Mouse (Mus musculus) forebrain, embryonic 12.5 days (tissue): ENCODE results near the gene Gjb3. TPM values are rescaled to one million over a fixed set of nuclear protein-coding genes. Genes with fewer than 3 reads are reported as not detected.

Experiments used
- ATAC-seq: fragments of 200-750 bp; cut with Nextera tagmentation; 2 replicates; pipeline ENCODE4 v1.8.0; 2017; ENCODE audit warnings: moderate TSS enrichment; ENCODE audit not compliant: low FRiP score
- H3K27ac ChIP-seq: fragments of 300-500 bp; sonication (generic); 2 replicates; pipeline ENCODE4 v1.5.1; 2016; ENCODE audit warnings: mild to moderate bottlenecking
- H3K27me3 ChIP-seq: fragments of 300-500 bp; sonication (generic); 2 replicates; pipeline ENCODE4 v1.6.1; 2016; ENCODE audit warnings: mild to moderate bottlenecking
- H3K36me3 ChIP-seq: fragments of 300-500 bp; sonication (generic); replicated peaks from 2 replicates; pipeline ENCODE4 v1.6.1; 2016; ENCODE audit warnings: mild to moderate bottlenecking
- H3K4me1 ChIP-seq: fragments of 300-500 bp; sonication (generic); 2 replicates; pipeline ENCODE4 v1.6.1; 2016
- H3K4me2 ChIP-seq: fragments of 300-500 bp; sonication (generic); 2 replicates; pipeline ENCODE4 v1.6.1; 2016; ENCODE audit warnings: mild to moderate bottlenecking, moderate library complexity
- H3K4me3 ChIP-seq: fragments of 300-500 bp; sonication (generic); replicated peaks from 2 replicates; pipeline ENCODE4 v1.5.1; 2016; ENCODE audit warnings: mild to moderate bottlenecking
- H3K9ac ChIP-seq: fragments of 300-500 bp; sonication (generic); 2 replicates; pipeline ENCODE4 v1.6.1; 2016; ENCODE audit warnings: mild to moderate bottlenecking
- H3K9me3 ChIP-seq: fragments of 300-500 bp; sonication (generic); 2 replicates; pipeline ENCODE4 v1.6.1; 2016
- WGBS: fragments of 180-500 bp; shearing (Covaris S2); methylation state at CpG from one replicate; pipeline ENCODE4 v1.1.7; 2016; 5-methylcytosine and 5-hydroxymethylcytosine counted together
- polyA plus RNA-seq: library from polyadenylated mRNA; unstranded; fragments of >200 nt; fragmentation: Nextera tagmentation; extraction: Ambion mirVana; gene quantifications from 2 replicates; pipeline ENCODE4 v1.2.1, GENCODE M21; 2016

Gjb3 gene
- polyA plus RNA-seq, 1 experiment from 2014 or later: 0.50 TPM

DNA sequence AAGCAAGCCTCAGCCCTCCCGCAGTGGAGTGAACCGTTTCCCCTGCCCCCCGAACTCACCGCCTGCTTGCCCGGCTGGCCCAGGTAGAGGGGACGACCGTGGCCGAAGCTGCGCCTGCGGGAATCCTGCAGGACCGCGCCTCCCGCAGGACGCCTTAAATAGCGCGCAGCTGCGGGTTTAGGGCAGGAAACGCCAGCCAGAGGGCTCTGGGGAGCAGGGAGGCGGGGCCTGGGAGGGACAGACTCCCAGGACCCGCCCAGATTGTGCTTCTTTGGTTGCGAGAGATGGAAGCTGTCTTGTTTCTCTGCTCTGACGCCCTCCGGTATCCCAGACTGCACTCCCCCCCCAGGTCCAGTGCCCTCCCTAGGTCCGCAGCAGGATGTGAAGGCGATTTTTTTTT lies 16.8 kb downstream of the Gjb3 start, which contains the start of gene Gja4:
Gene Gja4 (minus strand): TSS at position 179 of the 400 bp plus-strand sequence.
- ATAC-seq: peak; percentile 80
- H3K27ac ChIP-seq: no peak within 1 kb of the TSS
- H3K36me3 ChIP-seq: no peaks in the 10 kb centered on the region
- H3K4me2 ChIP-seq: peak within 1 kb of the TSS; percentile 86
- peaks cover 44% of the 10 kb centered on the region for H3K27me3 ChIP-seq
- peaks cover 17% of the 10 kb centered on the region for H3K4me1 ChIP-seq
- H3K4me3 ChIP-seq: peak within 1 kb of the TSS; percentile 47
- WGBS: 1% methylated on average over 25 of the region's 25 CpGs
- peak within 1 kb of the TSS; percentile 50 for H3K9ac ChIP-seq
- H3K9me3 ChIP-seq: no peaks in the 10 kb centered on the region

DNA sequence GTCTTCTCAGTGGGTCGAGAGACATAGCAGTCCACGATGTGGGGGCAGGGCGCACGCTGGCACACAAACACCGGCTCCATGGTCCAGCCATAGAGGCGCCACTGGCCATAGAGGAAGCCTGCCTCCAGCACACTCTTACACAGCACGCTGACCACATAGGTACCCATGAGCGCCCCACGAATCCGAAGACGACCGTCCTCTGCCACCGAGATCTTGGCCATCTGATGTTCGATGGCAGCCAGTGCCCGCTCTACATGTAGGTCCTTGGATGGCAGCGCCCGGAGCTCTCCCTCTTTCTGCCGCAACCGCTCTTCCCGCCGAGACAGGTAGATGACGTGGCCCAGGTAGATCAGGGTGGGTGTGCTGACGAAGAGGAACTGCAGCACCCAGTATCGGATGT lies 18.3 kb downstream of the Gjb3 start:
- peaks cover 45% of the 10 kb centered on the region for H3K27me3 ChIP-seq
- peaks cover 17% of the 10 kb centered on the region for H3K4me1 ChIP-seq
- no peak overlapping the region for H3K4me3 ChIP-seq
- H3K9ac ChIP-seq: no peak overlapping the region
- H3K36me3 ChIP-seq: no peaks in the 10 kb centered on the region
- no peak overlapping the region for H3K4me2 ChIP-seq
- WGBS: 63% methylated on average over 24 of the region's 24 CpGs
- no peaks in the 10 kb centered on the region for H3K9me3 ChIP-seq
- H3K27ac ChIP-seq: no peak overlapping the region
- ATAC-seq: no peak

DNA sequence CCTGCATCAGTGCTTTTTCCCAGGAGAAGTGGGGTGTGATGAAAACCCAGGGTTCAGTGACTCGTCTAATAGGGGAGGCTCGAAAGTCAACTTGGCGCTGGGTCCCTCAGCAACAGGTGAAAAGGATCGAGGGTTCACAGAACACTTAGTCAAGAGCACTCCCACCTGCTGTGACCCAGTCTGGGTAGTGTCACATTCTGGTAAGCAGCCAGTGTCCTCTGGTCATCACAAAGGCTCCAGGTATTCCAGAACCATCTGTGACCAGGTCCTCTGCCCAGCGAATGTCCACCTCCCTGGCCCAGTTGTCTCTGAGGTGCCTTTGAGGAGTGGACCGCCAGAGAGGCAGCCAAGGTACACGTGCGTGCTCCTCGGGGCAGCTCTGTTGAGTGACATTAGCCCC lies 19.1 kb downstream of the Gjb3 start:
- 64% methylated on average over 9 of the region's 9 CpGs for WGBS
- Histone ChIP-seq H3K27ac (no peak overlapping the region), H3K9ac (no peak overlapping the region), H3K9me3 (no peaks in the 10 kb centered on the region), H3K4me2 (no peak overlapping the region), H3K4me1 (peaks cover 17% of the 10 kb centered on the region), H3K27me3 (peaks cover 45% of the 10 kb centered on the region), H3K4me3 (no peak overlapping the region), H3K36me3 (no peaks in the 10 kb centered on the region)
- no peak for ATAC-seq

DNA sequence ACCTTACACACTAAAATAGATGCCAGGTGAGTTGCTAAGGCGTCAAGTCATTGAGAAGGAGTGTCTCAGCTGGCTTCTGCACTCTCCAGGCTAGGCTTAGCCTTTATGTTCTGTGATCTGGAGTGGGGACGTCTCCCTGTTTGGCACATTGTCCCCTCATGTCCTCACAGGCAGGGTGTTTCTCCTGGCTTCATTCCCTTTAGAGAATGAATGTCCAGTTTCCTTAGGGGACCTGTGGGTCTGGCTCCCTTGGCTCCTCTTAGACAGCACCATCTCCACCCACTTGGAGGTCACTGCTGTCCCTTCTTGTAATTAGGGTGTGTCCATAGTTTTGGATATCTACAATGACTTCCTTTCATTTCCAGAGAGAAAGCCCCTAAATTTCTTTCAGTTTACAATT lies 23.7 kb downstream of the Gjb3 start:
- no peak for ATAC-seq
- H3K27ac ChIP-seq: no peak overlapping the region
- no peak overlapping the region for H3K9ac ChIP-seq
- H3K4me3 ChIP-seq: no peak overlapping the region
- 77% methylated on average over 2 of the region's 2 CpGs for WGBS
- H3K4me1 ChIP-seq: no peaks in the 10 kb centered on the region
- peaks cover 7% of the 10 kb centered on the region; the same call in 1 of the 2 replicates for H3K27me3 ChIP-seq
- no peaks in the 10 kb centered on the region for H3K36me3 ChIP-seq
- no peaks in the 10 kb centered on the region for H3K9me3 ChIP-seq
- no peak overlapping the region for H3K4me2 ChIP-seq

DNA sequence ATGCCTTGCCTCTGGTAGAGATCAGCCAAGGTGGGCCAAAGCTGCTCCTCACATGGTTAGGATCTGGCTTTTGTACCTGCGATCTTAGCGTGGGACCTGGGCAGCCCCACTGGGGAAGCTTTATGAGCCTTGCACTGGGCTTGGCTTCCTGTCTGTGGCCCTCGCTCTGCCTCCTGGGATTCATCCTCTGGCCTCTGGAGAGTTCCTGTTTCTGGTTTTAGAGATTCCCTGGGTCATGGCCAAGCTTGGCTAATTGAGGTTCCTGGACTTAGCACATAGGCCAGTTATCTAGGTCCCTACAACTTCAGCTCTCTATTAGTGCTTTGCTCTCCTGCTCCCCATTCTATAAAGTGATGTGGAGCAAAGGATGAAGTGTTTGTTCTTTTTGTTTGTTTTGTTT lies 26.8 kb downstream of the Gjb3 start:
- H3K27ac ChIP-seq: no peak overlapping the region
- H3K9ac ChIP-seq: no peak overlapping the region
- H3K4me1 ChIP-seq: no peaks in the 10 kb centered on the region
- no peaks in the 10 kb centered on the region for H3K9me3 ChIP-seq
- no peak overlapping the region for H3K4me3 ChIP-seq
- H3K36me3 ChIP-seq: no peaks in the 10 kb centered on the region
- 94% methylated on average over 3 of the region's 3 CpGs for WGBS
- no peak for ATAC-seq
- H3K27me3 ChIP-seq: 0 out of 2 replicates have a peak, but pooled peaks cover under 1% of the 10 kb centered on the region
- no peak overlapping the region for H3K4me2 ChIP-seq

DNA sequence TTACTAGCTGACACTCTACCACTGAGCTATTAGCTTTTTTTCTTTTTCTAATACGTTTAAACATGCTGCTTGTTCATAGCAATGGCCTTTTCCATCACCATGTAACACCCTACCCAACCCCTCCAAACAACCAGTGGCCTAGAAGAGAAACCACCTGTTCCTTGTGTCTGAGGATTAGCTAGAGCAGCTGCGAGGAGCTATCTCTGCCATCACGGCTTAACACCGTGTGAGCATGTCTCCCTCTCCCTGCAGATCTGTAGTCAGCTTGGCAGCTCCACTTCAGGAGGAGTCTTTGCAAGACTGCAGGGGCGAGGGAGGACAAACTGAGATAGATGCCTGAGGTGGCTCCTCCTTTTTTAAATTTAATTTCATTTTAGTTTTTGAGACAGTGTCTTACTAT lies 30.1 kb downstream of the Gjb3 start:
- no peak for ATAC-seq
- H3K27me3 ChIP-seq: no peaks in the 10 kb centered on the region
- no peak overlapping the region for H3K4me2 ChIP-seq
- H3K9me3 ChIP-seq: no peaks in the 10 kb centered on the region
- H3K27ac ChIP-seq: no peak overlapping the region
- 78% methylated on average over 5 of the region's 5 CpGs for WGBS
- H3K4me3 ChIP-seq: no peak overlapping the region
- H3K9ac ChIP-seq: no peak overlapping the region
- no peaks in the 10 kb centered on the region for H3K4me1 ChIP-seq
- no peaks in the 10 kb centered on the region for H3K36me3 ChIP-seq

DNA sequence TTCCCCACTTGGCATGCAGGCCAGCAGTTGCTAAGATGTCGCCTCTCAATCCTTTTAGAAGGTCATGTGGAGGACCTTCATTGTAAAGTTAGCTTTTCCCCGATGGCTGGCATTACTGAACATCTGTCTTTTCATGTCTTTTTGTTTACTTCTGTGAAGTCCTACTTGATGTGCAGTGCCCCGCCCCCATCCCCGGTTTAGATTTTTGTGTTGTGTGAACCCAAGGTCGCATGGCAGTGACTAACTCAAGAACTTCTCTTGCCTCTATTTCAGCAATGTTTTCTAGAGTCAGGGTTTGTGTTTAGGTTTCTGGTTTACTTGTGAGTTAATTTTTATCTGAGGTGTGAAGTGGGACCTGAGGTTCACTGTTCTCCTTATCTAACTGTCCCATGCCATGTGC lies 38.0 kb downstream of the Gjb3 start:
- H3K4me1 ChIP-seq: no peaks in the 10 kb centered on the region
- 78% methylated on average over 5 of the region's 5 CpGs for WGBS
- ATAC-seq: no peak
- no peaks in the 10 kb centered on the region for H3K36me3 ChIP-seq
- H3K4me3 ChIP-seq: no peak overlapping the region
- H3K27ac ChIP-seq: no peak overlapping the region
- H3K4me2 ChIP-seq: no peak overlapping the region
- H3K9me3 ChIP-seq: no peaks in the 10 kb centered on the region
- no peaks in the 10 kb centered on the region for H3K27me3 ChIP-seq
- H3K9ac ChIP-seq: no peak overlapping the region

DNA sequence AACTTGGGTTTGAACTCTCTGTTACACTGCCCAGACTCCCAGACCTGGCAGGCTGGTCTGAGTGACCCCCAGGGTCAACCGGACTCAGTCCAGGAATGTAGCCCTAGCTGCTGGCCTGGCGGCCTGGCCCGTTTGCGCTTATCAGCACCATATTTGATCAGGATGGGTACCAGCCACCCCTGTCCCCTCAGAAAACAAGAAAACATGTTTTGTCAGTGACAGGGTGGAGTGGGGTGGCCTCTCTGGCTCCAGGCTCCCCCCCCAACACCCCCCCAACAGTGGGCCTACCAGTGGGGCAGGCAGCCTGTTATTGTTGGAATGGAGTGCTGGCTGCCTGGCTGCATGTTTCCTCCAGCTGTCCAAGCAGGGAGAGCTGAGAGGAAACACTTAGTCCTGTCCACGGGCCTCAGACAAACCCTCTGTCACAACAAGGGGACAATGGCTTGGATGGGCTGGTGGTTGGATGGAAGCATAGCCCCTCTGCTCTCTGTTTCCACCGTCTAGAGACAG lies 41.5 kb downstream of the Gjb3 start:
- no peak overlapping the region for H3K4me3 ChIP-seq
- no peak overlapping the region for H3K9ac ChIP-seq
- 75% methylated on average over 6 of the region's 6 CpGs for WGBS
- H3K36me3 ChIP-seq: no peaks in the 10 kb centered on the region
- H3K27ac ChIP-seq: no peak overlapping the region
- no peaks in the 10 kb centered on the region for H3K27me3 ChIP-seq
- H3K4me2 ChIP-seq: no peak overlapping the region
- H3K4me1 ChIP-seq: no peaks in the 10 kb centered on the region
- H3K9me3 ChIP-seq: no peaks in the 10 kb centered on the region
- no peak for ATAC-seq

DNA sequence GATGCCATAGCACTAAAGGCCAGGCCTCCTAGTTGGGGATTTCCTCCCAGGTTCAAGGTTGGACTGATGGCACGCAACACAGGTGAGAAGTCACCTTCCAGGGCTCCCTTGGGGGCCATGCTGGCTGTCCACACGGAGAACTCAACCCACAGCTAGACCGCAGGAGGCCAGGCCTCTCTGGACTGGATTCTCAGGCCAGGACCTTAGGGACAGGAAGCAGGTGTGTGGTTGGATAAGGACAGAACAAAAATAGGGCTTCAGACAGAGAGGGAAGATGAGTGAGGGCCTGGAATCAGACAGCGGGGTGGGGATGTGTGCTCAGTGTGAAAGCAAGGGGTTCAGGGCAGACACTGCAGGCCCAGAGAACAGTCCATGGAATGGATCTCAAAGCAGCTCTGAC lies 43.7 kb downstream of the Gjb3 start:
- no peak for ATAC-seq
- 82% methylated on average over 4 of the region's 4 CpGs for WGBS
- no peaks in the 10 kb centered on the region for H3K4me1 ChIP-seq
- no peak overlapping the region for H3K4me3 ChIP-seq
- H3K9ac ChIP-seq: no peak overlapping the region
- H3K27ac ChIP-seq: no peak overlapping the region
- no peaks in the 10 kb centered on the region for H3K27me3 ChIP-seq
- no peaks in the 10 kb centered on the region for H3K36me3 ChIP-seq
- no peaks in the 10 kb centered on the region for H3K9me3 ChIP-seq
- H3K4me2 ChIP-seq: no peak overlapping the region

DNA sequence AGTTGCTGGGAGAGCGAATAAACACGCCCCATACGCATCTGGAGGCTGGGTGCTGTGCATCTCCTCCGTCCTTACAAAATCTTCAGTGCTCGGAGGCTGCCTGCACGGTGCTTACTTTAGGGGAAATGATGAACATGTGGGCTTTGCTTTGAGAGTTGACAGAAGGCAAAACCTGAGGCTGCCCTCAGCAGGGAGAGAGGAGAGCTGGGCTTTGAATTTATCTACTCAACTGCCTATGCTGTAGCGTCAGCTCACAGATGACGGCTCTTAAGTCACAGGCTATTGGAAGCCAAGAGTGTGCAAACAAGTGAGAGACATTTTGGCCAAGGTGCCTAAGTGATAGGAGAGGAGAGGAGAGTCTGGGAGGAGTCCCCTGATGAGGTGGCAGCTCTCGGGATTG lies 51.4 kb downstream of the Gjb3 start:
- H3K27ac ChIP-seq: no peak overlapping the region
- 0 out of 2 replicates have a peak, but pooled peaks cover 2% of the 10 kb centered on the region for H3K4me1 ChIP-seq
- H3K9ac ChIP-seq: no peak overlapping the region
- no peaks in the 10 kb centered on the region for H3K36me3 ChIP-seq
- no peak overlapping the region for H3K4me3 ChIP-seq
- no peak for ATAC-seq
- no peaks in the 10 kb centered on the region for H3K27me3 ChIP-seq
- H3K4me2 ChIP-seq: no peak overlapping the region
- 82% methylated on average over 9 of the region's 9 CpGs for WGBS
- H3K9me3 ChIP-seq: no peaks in the 10 kb centered on the region

DNA sequence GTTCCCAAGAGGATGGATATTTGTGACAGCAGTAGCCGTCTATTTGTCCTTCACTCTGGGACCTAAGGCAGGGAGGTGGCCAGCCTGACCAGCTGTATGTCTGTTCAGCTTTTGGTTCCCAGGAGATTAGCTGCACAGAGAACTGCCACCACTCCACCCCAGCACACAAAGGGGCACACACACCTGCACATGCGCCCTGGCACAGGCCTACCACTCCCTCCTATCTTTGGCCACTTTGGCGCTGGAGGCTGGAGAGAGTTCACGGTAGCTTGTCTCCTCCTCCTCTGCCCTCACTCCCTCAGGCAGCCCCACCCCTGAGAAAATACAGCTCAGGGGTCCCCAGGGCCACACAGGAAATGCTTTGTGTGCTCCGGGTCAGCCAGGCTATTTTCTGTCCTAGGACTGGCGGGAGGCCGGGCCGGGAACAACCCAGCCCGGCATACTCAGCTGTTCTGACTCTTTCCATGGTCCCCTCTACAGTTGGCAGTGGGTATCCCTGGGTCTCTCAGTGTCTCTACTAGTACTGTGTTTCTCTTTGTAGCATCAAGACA lies 52.1 kb downstream of the Gjb3 start:
- WGBS: 66% methylated on average over 9 of the region's 9 CpGs
- Histone ChIP-seq H3K9me3 (no peaks in the 10 kb centered on the region), H3K4me3 (no peak overlapping the region), H3K27ac (no peak overlapping the region), H3K9ac (no peak overlapping the region), H3K4me1 (0 out of 2 replicates have a peak, but pooled peaks cover 2% of the 10 kb centered on the region), H3K4me2 (no peak overlapping the region), H3K36me3 (no peaks in the 10 kb centered on the region), H3K27me3 (no peaks in the 10 kb centered on the region)
- no peak for ATAC-seq
